Mouse (Mus musculus) small intestine, adult 2 months (tissue): ENCODE measurements at regions not wholly inside any gene's neighbourhood (a gene's known extent, or its start where the extent isn't known, plus 50 kb on each side); places are given as distances from the start of the nearest gene placed in this dataset.

ENCODE experiments used
- CTCF ChIP-seq: fragments of 200-500 bp; IDR thresholded peaks from 2 replicates; pipeline ENCODE4 v1.5.1; 2012; ENCODE audit warnings: low read depth, mild to moderate bottlenecking, control low read depth, inconsistent platforms, low read length, moderate library complexity, mixed read lengths; ENCODE audit not compliant: insufficient replicate concordance, insufficient read length; ENCODE audit errors: extremely low read depth
- POLR2A ChIP-seq: fragments of 200-500 bp; IDR thresholded peaks from 2 replicates; pipeline ENCODE4 v1.6.1; 2012; ENCODE audit warnings: low read depth, mild to moderate bottlenecking, control low read depth, inconsistent platforms, low read length, moderate library complexity

DNA sequence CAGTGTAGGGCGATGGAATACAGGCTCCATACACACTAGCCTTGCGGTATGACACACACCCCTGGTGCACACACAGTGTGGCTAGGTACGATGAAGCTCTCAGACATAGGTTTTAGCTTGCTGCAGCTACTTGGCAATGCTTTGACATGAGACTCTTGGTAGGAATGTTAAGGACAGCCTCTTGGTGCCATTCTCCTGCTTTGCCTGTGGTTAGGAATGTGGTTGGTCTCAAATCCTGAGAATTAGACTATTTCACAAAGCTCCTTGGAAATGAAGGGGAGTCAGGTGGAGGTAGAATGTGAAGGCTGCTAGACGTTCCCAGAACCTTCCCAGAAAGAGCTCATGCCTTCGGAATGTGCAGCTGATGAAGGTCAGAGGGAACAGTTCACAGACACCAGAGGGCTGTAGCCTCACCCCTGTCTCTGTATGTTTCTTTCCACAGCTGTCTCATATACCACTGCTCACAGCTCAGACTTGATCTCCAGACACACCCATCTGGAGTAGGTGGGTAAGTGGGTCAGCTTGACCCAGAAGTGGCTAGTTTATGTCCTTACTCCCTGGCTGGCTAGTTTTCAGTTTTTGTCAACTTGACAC is 66.9 kb upstream of the Tgfbr2 start:
- TF ChIP-seq POLR2A (no peak), CTCF (no peak)
